Mouse (Mus musculus): Measurements from ENCODE around the gene Agmo. TPM values are rescaled to one million over a fixed set of nuclear protein-coding genes. Genes with fewer than 3 reads are reported as not detected.

The Agmo gene
- polyA plus RNA-seq, 1 experiment from 2014 or later: 0.37 TPM

- 62% methylated on average over 1 of the region's 1 CpGs for WGBS
- no peaks in the 10 kb centered on the region for H3K4me1 ChIP-seq (replicated peaks)
- H3K27ac ChIP-seq (ENCODE audit: poor library complexity, severe bottlenecking): no peak overlapping the region
- no peaks in the 10 kb centered on the region for H3K9me3 ChIP-seq (replicated peaks)
- no peaks in the 10 kb centered on the region for H3K36me3 ChIP-seq
- H3K27me3 ChIP-seq (replicated peaks): no peaks in the 10 kb centered on the region
- no peak overlapping the region for H3K4me3 ChIP-seq
- H3K4me2 ChIP-seq: no peak overlapping the region
- no peak overlapping the region for H3K9ac ChIP-seq
- no peak for ATAC-seq (ENCODE audit: insufficient number of reproducible peaks, low FRiP score)
Observed at GRCm38 (mm10) chr12:37434466-37434865, 193.0 kb downstream of the Agmo start.

GRCm38 (mm10) chr12:37442486-37443013, 201.1 kb downstream of the Agmo start:
- no peaks in the 10 kb centered on the region for H3K27me3 ChIP-seq (replicated peaks)
- H3K36me3 ChIP-seq: no peaks in the 10 kb centered on the region
- no peaks in the 10 kb centered on the region for H3K9me3 ChIP-seq (replicated peaks)
- no peak for ATAC-seq (ENCODE audit: insufficient number of reproducible peaks, low FRiP score)
- 81% methylated on average over 3 of the region's 3 CpGs for WGBS
- no peak overlapping the region for H3K4me3 ChIP-seq
- no peak overlapping the region for H3K27ac ChIP-seq (ENCODE audit: poor library complexity, severe bottlenecking)
- no peak overlapping the region for H3K4me2 ChIP-seq
- no peaks in the 10 kb centered on the region for H3K4me1 ChIP-seq (replicated peaks)
- H3K9ac ChIP-seq: no peak overlapping the region

GRCm38 (mm10) chr12:37445255-37445654, 203.8 kb downstream of the Agmo start:
- no peaks in the 10 kb centered on the region for H3K4me1 ChIP-seq (replicated peaks)
- H3K9me3 ChIP-seq (replicated peaks): no peaks in the 10 kb centered on the region
- H3K27ac ChIP-seq (ENCODE audit: poor library complexity, severe bottlenecking): no peak overlapping the region
- H3K4me3 ChIP-seq: no peak overlapping the region
- H3K36me3 ChIP-seq: no peaks in the 10 kb centered on the region
- ATAC-seq (ENCODE audit: insufficient number of reproducible peaks, low FRiP score): no peak
- no peak overlapping the region for H3K9ac ChIP-seq
- WGBS: 81% methylated on average over 9 of the region's 9 CpGs
- no peak overlapping the region for H3K4me2 ChIP-seq
- no peaks in the 10 kb centered on the region for H3K27me3 ChIP-seq (replicated peaks)

- no peak overlapping the region for H3K9ac ChIP-seq
- no peaks in the 10 kb centered on the region for H3K9me3 ChIP-seq (replicated peaks)
- no peaks in the 10 kb centered on the region for H3K4me1 ChIP-seq (replicated peaks)
- no peaks in the 10 kb centered on the region for H3K36me3 ChIP-seq
- WGBS: 45% methylated on average over 2 of the region's 2 CpGs
- no peak overlapping the region for H3K4me2 ChIP-seq
- ATAC-seq (ENCODE audit: insufficient number of reproducible peaks, low FRiP score): no peak
- H3K27me3 ChIP-seq (replicated peaks): no peaks in the 10 kb centered on the region
- no peak overlapping the region for H3K4me3 ChIP-seq
- H3K27ac ChIP-seq (ENCODE audit: poor library complexity, severe bottlenecking): no peak overlapping the region
Observed at GRCm38 (mm10) chr12:37449597-37449996, 208.2 kb downstream of the Agmo start.

GRCm38 (mm10) chr12:37450366-37451156, 209.1 kb downstream of the Agmo start:
- no peaks in the 10 kb centered on the region for H3K4me1 ChIP-seq (replicated peaks)
- no peaks in the 10 kb centered on the region for H3K9me3 ChIP-seq (replicated peaks)
- H3K4me3 ChIP-seq: no peak overlapping the region
- H3K9ac ChIP-seq: no peak overlapping the region
- no peak overlapping the region for H3K4me2 ChIP-seq
- H3K27me3 ChIP-seq (replicated peaks): no peaks in the 10 kb centered on the region
- no peak overlapping the region for H3K27ac ChIP-seq (ENCODE audit: poor library complexity, severe bottlenecking)
- no peaks in the 10 kb centered on the region for H3K36me3 ChIP-seq
- 11% methylated on average over 6 of the region's 6 CpGs for WGBS
- ATAC-seq (ENCODE audit: insufficient number of reproducible peaks, low FRiP score): no peak

- Histone ChIP-seq H3K9me3 (replicated peaks) (no peaks in the 10 kb centered on the region), H3K27me3 (replicated peaks) (no peaks in the 10 kb centered on the region), H3K4me2 (no peak overlapping the region), H3K9ac (no peak overlapping the region), H3K4me1 (replicated peaks) (no peaks in the 10 kb centered on the region), H3K27ac (ENCODE audit: poor library complexity, severe bottlenecking) (no peak overlapping the region), H3K4me3 (no peak overlapping the region), H3K36me3 (no peaks in the 10 kb centered on the region)
- no peak for ATAC-seq (ENCODE audit: insufficient number of reproducible peaks, low FRiP score)
- WGBS: 83% methylated on average over 5 of the region's 5 CpGs
Observed at GRCm38 (mm10) chr12:37471631-37472030, 230.2 kb downstream of the Agmo start.

GRCm38 (mm10) chr12:37476849-37477248, 235.4 kb downstream of the Agmo start:
- ATAC-seq (ENCODE audit: insufficient number of reproducible peaks, low FRiP score): no peak
- no peak overlapping the region for H3K27ac ChIP-seq (ENCODE audit: poor library complexity, severe bottlenecking)
- no peaks in the 10 kb centered on the region for H3K27me3 ChIP-seq (replicated peaks)
- no peak overlapping the region for H3K4me3 ChIP-seq
- no peak overlapping the region for H3K4me2 ChIP-seq
- no peaks in the 10 kb centered on the region for H3K36me3 ChIP-seq
- no peak overlapping the region for H3K9ac ChIP-seq
- 87% methylated on average over 2 of the region's 2 CpGs for WGBS
- no peaks in the 10 kb centered on the region for H3K9me3 ChIP-seq (replicated peaks)
- H3K4me1 ChIP-seq (replicated peaks): no peaks in the 10 kb centered on the region

GRCm38 (mm10) chr12:37487991-37488390, 246.6 kb downstream of the Agmo start:
- WGBS: 80% methylated on average over 3 of the region's 3 CpGs
- Histone ChIP-seq H3K36me3 (no peaks in the 10 kb centered on the region), H3K27ac (ENCODE audit: poor library complexity, severe bottlenecking) (no peak overlapping the region), H3K9me3 (replicated peaks) (no peaks in the 10 kb centered on the region), H3K27me3 (replicated peaks) (no peaks in the 10 kb centered on the region), H3K4me2 (no peak overlapping the region), H3K9ac (no peak overlapping the region), H3K4me1 (replicated peaks) (no peaks in the 10 kb centered on the region), H3K4me3 (no peak overlapping the region)
- ATAC-seq (ENCODE audit: insufficient number of reproducible peaks, low FRiP score): no peak

- Histone ChIP-seq H3K4me1 (replicated peaks) (no peaks in the 10 kb centered on the region), H3K4me3 (no peak overlapping the region), H3K9me3 (replicated peaks) (no peaks in the 10 kb centered on the region), H3K27me3 (replicated peaks) (no peaks in the 10 kb centered on the region), H3K9ac (no peak overlapping the region), H3K4me2 (no peak overlapping the region), H3K36me3 (no peaks in the 10 kb centered on the region), H3K27ac (ENCODE audit: poor library complexity, severe bottlenecking) (no peak overlapping the region)
- ATAC-seq (ENCODE audit: insufficient number of reproducible peaks, low FRiP score): no peak
- WGBS: 60% methylated on average over 3 of the region's 3 CpGs
Observed at GRCm38 (mm10) chr12:37498871-37499270, 257.4 kb downstream of the Agmo start.

GRCm38 (mm10) chr12:37507406-37507805, 266.0 kb downstream of the Agmo start:
- ATAC-seq (ENCODE audit: insufficient number of reproducible peaks, low FRiP score): no peak
- no peak overlapping the region for H3K9ac ChIP-seq
- H3K4me1 ChIP-seq (replicated peaks): no peaks in the 10 kb centered on the region
- H3K27ac ChIP-seq (ENCODE audit: poor library complexity, severe bottlenecking): no peak overlapping the region
- H3K27me3 ChIP-seq (replicated peaks): no peaks in the 10 kb centered on the region
- 52% methylated on average over 1 of the region's 1 CpGs for WGBS
- no peak overlapping the region for H3K4me3 ChIP-seq
- H3K4me2 ChIP-seq: no peak overlapping the region
- H3K9me3 ChIP-seq (replicated peaks): no peaks in the 10 kb centered on the region
- H3K36me3 ChIP-seq: no peaks in the 10 kb centered on the region

- Histone ChIP-seq H3K36me3 (no peaks in the 10 kb centered on the region), H3K27me3 (replicated peaks) (no peaks in the 10 kb centered on the region), H3K4me1 (replicated peaks) (no peaks in the 10 kb centered on the region), H3K4me3 (no peak overlapping the region), H3K9me3 (replicated peaks) (no peaks in the 10 kb centered on the region), H3K9ac (no peak overlapping the region), H3K4me2 (no peak overlapping the region), H3K27ac (ENCODE audit: poor library complexity, severe bottlenecking) (no peak overlapping the region)
- WGBS: 84% methylated on average over 2 of the region's 2 CpGs
- ATAC-seq (ENCODE audit: insufficient number of reproducible peaks, low FRiP score): no peak
Observed at GRCm38 (mm10) chr12:37507826-37508225, 266.4 kb downstream of the Agmo start.

- ATAC-seq (ENCODE audit: insufficient number of reproducible peaks, low FRiP score): no peak
- WGBS: 18% methylated on average over 1 of the region's 1 CpGs
- H3K4me2 ChIP-seq: no peak overlapping the region
- no peak overlapping the region for H3K9ac ChIP-seq
- no peaks in the 10 kb centered on the region for H3K4me1 ChIP-seq (replicated peaks)
- H3K27me3 ChIP-seq (replicated peaks): no peaks in the 10 kb centered on the region
- H3K9me3 ChIP-seq (replicated peaks): no peaks in the 10 kb centered on the region
- H3K4me3 ChIP-seq: no peak overlapping the region
- no peak overlapping the region for H3K27ac ChIP-seq (ENCODE audit: poor library complexity, severe bottlenecking)
- H3K36me3 ChIP-seq: no peaks in the 10 kb centered on the region
Observed at GRCm38 (mm10) chr12:37521772-37522171, 280.3 kb downstream of the Agmo start.

Data from heart, embryonic 12.5 days (tissue).